ENCODE assay signal across 9 mouse cellular contexts in genomic region chr4:148463208-148463960, GRCm38 (mm10). TPM values are rescaled to one million over a fixed set of nuclear protein-coding genes. Genes with fewer than 3 reads are reported as not detected.
DNase-seq lines count a peak whose midpoint lies in the region; ATAC-seq and TF ChIP-seq lines count a peak whose summit lies in the region.
"Had no signal": no experiment of that assay in that cellular context is flagged by ENCODE, and none has a peak within 500 bp of the region (broad histone marks: within the 10 kb centered on the region; RNA-seq: fewer than 3 reads in every experiment).

No protein-coding gene starts in this region.

- in situ Hi-C loops in CH12.LX (cut with MboI; ENCODE audit: low pct_ligation_motif_present, low pct_unique_long_range_greater_than_20kb, low sequenced_read_pairs) = no loop called here

- H3K27ac ChIP-seq in hindbrain, embryonic 12.5 days = no peak overlapping the region
- no peak overlapping the region for H3K27ac ChIP-seq in hindbrain, embryonic 13.5 days
- no peak overlapping the region for H3K27ac ChIP-seq in CH12.LX (ENCODE audit: insufficient read depth, low read depth)
- H3K27ac ChIP-seq in liver, embryonic 14.5 days = no peak overlapping the region
- H3K27ac ChIP-seq in stomach, postnatal 0 days (replicated peaks) = no peak overlapping the region

- H3K9ac ChIP-seq in hindbrain, embryonic 12.5 days = no peak overlapping the region
- no peak overlapping the region for H3K9ac ChIP-seq in hindbrain, embryonic 13.5 days
- H3K9ac ChIP-seq in CH12.LX (ENCODE audit: insufficient read depth, low read depth) = no peak overlapping the region
- H3K9ac ChIP-seq in liver, embryonic 14.5 days (replicated peaks) = no peak overlapping the region
- H3K9ac ChIP-seq in stomach, postnatal 0 days (ENCODE audit: low read length) = no peak overlapping the region

- 77% methylated on average over 14 of the region's 14 CpGs for WGBS in hindbrain, embryonic 12.5 days
- WGBS in hindbrain, embryonic 13.5 days = 72% methylated on average over 14 of the region's 14 CpGs
- 78% methylated on average over 14 of the region's 14 CpGs for WGBS in liver, embryonic 14.5 days (ENCODE audit: insufficient replicate concordance)
- WGBS in stomach, postnatal 0 days = 68% methylated on average over 14 of the region's 14 CpGs

- no peaks in the 10 kb centered on the region for H3K27me3 ChIP-seq in hindbrain, embryonic 12.5 days
- H3K27me3 ChIP-seq in hindbrain, embryonic 13.5 days = no peaks in the 10 kb centered on the region
- no peaks in the 10 kb centered on the region for H3K27me3 ChIP-seq in CH12.LX (replicated peaks)
- no peaks in the 10 kb centered on the region for H3K27me3 ChIP-seq in liver, embryonic 14.5 days (ENCODE audit: control insufficient read depth, insufficient read depth, low read length)
- H3K27me3 ChIP-seq in stomach, postnatal 0 days (ENCODE audit: control insufficient read depth, insufficient read depth, low read length) = no peaks in the 10 kb centered on the region

- dilution Hi-C loops in CH12.LX (cut with MboI; ENCODE audit: extremely low pct_ligation_motif_present, extremely low pct_unique_long_range_greater_than_20kb, low sequenced_read_pairs) = no loop called here

- DNase-seq in CH12.LX (ENCODE audit: extremely low read depth) = peak; percentile 31
- peak; percentile 64 for DNase-seq in brain, embryonic 14.5 days (ENCODE audit: low read depth)
- DNase-seq in heart, postnatal 4 days = peak; percentile 43
- no peak for DNase-seq in liver, embryonic 14.5 days (ENCODE audit: low read depth in 3 of 3, low spot score in 3 of 3)
- DNase-seq in stomach, postnatal 0 days (ENCODE audit: low spot score) = no peak
- no peak for DNase-seq in natural killer cell, adult 2 months (ENCODE audit: low spot score in 2 of 2)

- H3K36me3 ChIP-seq in hindbrain, embryonic 12.5 days = peaks cover 97% of the 10 kb centered on the region
- peaks cover 99% of the 10 kb centered on the region for H3K36me3 ChIP-seq in hindbrain, embryonic 13.5 days
- H3K36me3 ChIP-seq in CH12.LX (replicated peaks in 1 of 2; ENCODE audit: control insufficient read depth in 1 of 2, insufficient read depth in 1 of 2, low read length in 1 of 2) = peaks cover 79 to 91% of the 10 kb centered on the region in 2 experiments
- H3K36me3 ChIP-seq in liver, embryonic 14.5 days (replicated peaks; ENCODE audit: control insufficient read depth, insufficient read depth, low read depth) = peaks cover 42% of the 10 kb centered on the region
- H3K36me3 ChIP-seq in stomach, postnatal 0 days (ENCODE audit: control insufficient read depth, insufficient read depth, low read length) = peaks cover 42% of the 10 kb centered on the region

- no peak for TF ChIP-seq EP300 in CH12.LX (IDR thresholded peaks at IDR 0.05; ENCODE audit: low read length)
- TF ChIP-seq EP300 in liver, embryonic 14.5 days (IDR thresholded peaks at IDR 0.05; ENCODE audit: low read depth) = no peak
- no peak for TF ChIP-seq EP300 in stomach, postnatal 0 days (optimal IDR thresholded peaks at IDR 0.05)

- no peak overlapping the region for H3K4me3 ChIP-seq in hindbrain, embryonic 12.5 days
- H3K4me3 ChIP-seq in hindbrain, embryonic 13.5 days = no peak overlapping the region
- no peak overlapping the region for H3K4me3 ChIP-seq in CH12.LX (replicated peaks in 1 of 3; ENCODE audit: low read depth in 2 of 3, low read length in 2 of 3, poor library complexity in 1 of 3)
- H3K4me3 ChIP-seq in liver, embryonic 14.5 days (ENCODE audit: insufficient read depth in 1 of 2, low read depth in 2 of 2, low read length in 2 of 2) = no peak overlapping the region
- H3K4me3 ChIP-seq in stomach, postnatal 0 days (ENCODE audit: low read depth, low read length) = no peak overlapping the region

- peaks cover 4% of the 10 kb centered on the region; the same call in 1 of the 2 replicates for H3K4me1 ChIP-seq in hindbrain, embryonic 12.5 days
- peaks cover 8% of the 10 kb centered on the region; the same call in 1 of the 2 replicates for H3K4me1 ChIP-seq in hindbrain, embryonic 13.5 days (replicated peaks)
- H3K4me1 ChIP-seq in CH12.LX (ENCODE audit: control insufficient read depth in 1 of 2, insufficient read depth in 2 of 2) = no peaks in the 10 kb centered on the region
- H3K4me1 ChIP-seq in liver, embryonic 14.5 days (replicated peaks; ENCODE audit: control insufficient read depth in 2 of 2, insufficient read depth in 2 of 2, low read length in 1 of 2) = no peaks in the 10 kb centered on the region
- H3K4me1 ChIP-seq in stomach, postnatal 0 days (replicated peaks; ENCODE audit: control insufficient read depth, insufficient read depth) = no peaks in the 10 kb centered on the region

- TF ChIP-seq RAD21 in CH12.LX (IDR thresholded peaks at IDR 0.05; ENCODE audit: low read depth, low read length) = peak; percentile 36

- ATAC-seq in hindbrain, embryonic 12.5 days (ENCODE audit: low FRiP score) = peak; percentile 44; the same call in 1 of the 2 replicates
- ATAC-seq in hindbrain, embryonic 13.5 days (ENCODE audit: low FRiP score) = no peak
- ATAC-seq in liver, embryonic 14.5 days (ENCODE audit: insufficient read depth) = 0 out of 2 replicates have a peak, but pooled peaks have one; percentile 9
- ATAC-seq in stomach, postnatal 0 days (ENCODE audit: low FRiP score, low TSS enrichment) = no peak

- H3K4me2 ChIP-seq in hindbrain, embryonic 12.5 days (replicated peaks) = no peak overlapping the region
- no peak overlapping the region for H3K4me2 ChIP-seq in hindbrain, embryonic 13.5 days
- no peak overlapping the region for H3K4me2 ChIP-seq in CH12.LX (ENCODE audit: insufficient read depth, low read depth, poor library complexity, severe bottlenecking)
- H3K4me2 ChIP-seq in liver, embryonic 14.5 days (ENCODE audit: low read depth) = no peak overlapping the region
- no peak overlapping the region for H3K4me2 ChIP-seq in stomach, postnatal 0 days (replicated peaks; ENCODE audit: low read depth)

- no peak for TF ChIP-seq POLR2A in CH12.LX (IDR thresholded peaks at IDR 0.05; ENCODE audit: low read depth, low read length)
- TF ChIP-seq POLR2A in brain, embryonic 14.5 days (IDR thresholded peaks at IDR 0.05; ENCODE audit: borderline replicate concordance, extremely low read depth, insufficient read depth, insufficient read length, poor library complexity, severe bottlenecking) = no peak

- TF ChIP-seq CTCF in CH12.LX (conservative IDR thresholded peaks at IDR 0.05 in 1 of 2, IDR thresholded peaks at IDR 0.05 in 1 of 2; ENCODE audit: low read depth in 2 of 2, low read length in 2 of 2) = peak in 1 of 2 experiments; percentile 53; a peak in 3 of 4 replicates
- peak; percentile 43; the same call in 1 of the 2 replicates for TF ChIP-seq CTCF in brain, embryonic 14.5 days (IDR thresholded peaks at IDR 0.05; ENCODE audit: borderline replicate concordance, extremely low read depth, insufficient read depth, insufficient read length)
- peak; percentile 58 for TF ChIP-seq CTCF in liver, embryonic 14.5 days (IDR thresholded peaks at IDR 0.05; ENCODE audit: low read depth)
- TF ChIP-seq CTCF in stomach, postnatal 0 days (IDR thresholded peaks at IDR 0.05; ENCODE audit: low read depth) = peak; percentile 67

- H3K9me3 ChIP-seq in hindbrain, embryonic 12.5 days (replicated peaks) = no peaks in the 10 kb centered on the region
- no peaks in the 10 kb centered on the region for H3K9me3 ChIP-seq in hindbrain, embryonic 13.5 days
- H3K9me3 ChIP-seq in CH12.LX (replicated peaks; ENCODE audit: low read length) = no peaks in the 10 kb centered on the region
- H3K9me3 ChIP-seq in liver, embryonic 14.5 days (ENCODE audit: control insufficient read depth, low read length) = no peaks in the 10 kb centered on the region
- no peaks in the 10 kb centered on the region for H3K9me3 ChIP-seq in stomach, postnatal 0 days (ENCODE audit: control insufficient read depth, low read length)

- no peaks in the 10 kb centered on the region for H3K79me2 ChIP-seq in CH12.LX (replicated peaks; ENCODE audit: control insufficient read depth, extremely low read depth, insufficient read depth, poor library complexity, severe bottlenecking)

TF ChIP-seq in CH12.LX, 34 proteins besides CTCF, POLR2A, EP300 and RAD21 (continues in another document):
- peak; percentile 26 for TF ChIP-seq SMC3 (IDR thresholded peaks at IDR 0.05; ENCODE audit: low read depth, low read length)
- TF ChIP-seq NELFE (IDR thresholded peaks at IDR 0.05; ENCODE audit: low read depth, low read length) = no peak

RNA-seq across cellular contexts. Expression of gene Mtor, which starts 15.0 kb away (rescaled TPM):
- polyA plus RNA-seq in hindbrain, embryonic 12.5 days (2016; fragmentation: Nextera tagmentation; extraction: Ambion mirVana) = 30.2 and 31.9 TPM in 2 replicates
- polyA plus RNA-seq in hindbrain, embryonic 13.5 days (2015; fragmentation: Nextera tagmentation; extraction: Ambion mirVana) = 23.0 and 23.7 TPM in 2 replicates
- 24.3 and 25.5 TPM in 2 replicates for total RNA-seq in CH12.LX (2012; rRNA removed)
- 10.5 TPM in 2 replicates for total RNA-seq in CH12.LX (2014; rRNA removed)
- 23.8 and 28.6 TPM in 2 replicates for polyA plus RNA-seq in CH12.LX (2012; ENCODE audit: insufficient read length, low read depth)
- 27.0 and 41.1 TPM in 2 replicates for polyA plus RNA-seq in brain, embryonic 14.5 days (2012; rRNA removed)
- total RNA-seq in heart, postnatal 4 days (2021) = 10 to 100 TPM; 58.2 to 62.7 TPM
- polyA plus RNA-seq in liver, embryonic 14.5 days (2012; rRNA removed) = 6.0 and 6.1 TPM in 2 replicates
- polyA plus RNA-seq in liver, embryonic 14.5 days (2014; fragmentation: Nextera tagmentation; extraction: Ambion mirVana) = 9.4 and 11.2 TPM in 2 replicates
- polyA plus RNA-seq in stomach, postnatal 0 days (2015; fragmentation: Nextera tagmentation; extraction: Ambion mirVana) = 14.7 and 15.4 TPM in 2 replicates

RNA-seq across cellular contexts. Expression of gene Ubiad1, which starts 18.8 kb away (rescaled TPM):
- polyA plus RNA-seq in hindbrain, embryonic 12.5 days (2016; fragmentation: Nextera tagmentation; extraction: Ambion mirVana) = 20.4 and 22.2 TPM in 2 replicates
- 17.7 and 19.1 TPM in 2 replicates for polyA plus RNA-seq in hindbrain, embryonic 13.5 days (2015; fragmentation: Nextera tagmentation; extraction: Ambion mirVana)
- total RNA-seq in CH12.LX (2012; rRNA removed) = 20.9 and 24.6 TPM in 2 replicates
- total RNA-seq in CH12.LX (2014; rRNA removed) = 20.0 and 21.9 TPM in 2 replicates
- polyA plus RNA-seq in CH12.LX (2012; ENCODE audit: insufficient read length, low read depth) = 16.9 and 20.5 TPM in 2 replicates
- polyA plus RNA-seq in brain, embryonic 14.5 days (2012; rRNA removed) = 15.8 and 16.7 TPM in 2 replicates
- 10 to 100 TPM; 19.5 to 21.5 TPM for total RNA-seq in heart, postnatal 4 days (2021)
- polyA plus RNA-seq in liver, embryonic 14.5 days (2012; rRNA removed) = 6.0 and 6.4 TPM in 2 replicates
- 7.3 and 7.9 TPM in 2 replicates for polyA plus RNA-seq in liver, embryonic 14.5 days (2014; fragmentation: Nextera tagmentation; extraction: Ambion mirVana)
- polyA plus RNA-seq in stomach, postnatal 0 days (2015; fragmentation: Nextera tagmentation; extraction: Ambion mirVana) = 9.5 and 10.3 TPM in 2 replicates

RNA-seq across cellular contexts. Expression of gene Angptl7, which starts 36.9 kb away (rescaled TPM):
- polyA plus RNA-seq in hindbrain, embryonic 12.5 days (2016; fragmentation: Nextera tagmentation; extraction: Ambion mirVana) = 0.35 and 0.38 TPM in 2 replicates
- 0.30 and 0.54 TPM in 2 replicates for polyA plus RNA-seq in hindbrain, embryonic 13.5 days (2015; fragmentation: Nextera tagmentation; extraction: Ambion mirVana)
- total RNA-seq in CH12.LX (2012; rRNA removed) (not detected in 2 replicates), CH12.LX (2014; rRNA removed) (not detected in 2 replicates)
- 0.14 TPM in 1 of 2 replicates, not detected in the other for polyA plus RNA-seq in CH12.LX (2012; ENCODE audit: insufficient read length, low read depth)
- polyA plus RNA-seq in brain, embryonic 14.5 days (2012; rRNA removed) = 0.05 and 0.08 TPM in 2 replicates
- 1 to 10 TPM; 3.9 to 5.6 TPM for total RNA-seq in heart, postnatal 4 days (2021)
- 0.21 and 0.33 TPM in 2 replicates for polyA plus RNA-seq in liver, embryonic 14.5 days (2012; rRNA removed)
- polyA plus RNA-seq in liver, embryonic 14.5 days (2014; fragmentation: Nextera tagmentation; extraction: Ambion mirVana) = 0.23 and 0.29 TPM in 2 replicates
- 1.2 and 1.3 TPM in 2 replicates for polyA plus RNA-seq in stomach, postnatal 0 days (2015; fragmentation: Nextera tagmentation; extraction: Ambion mirVana)
- polyA plus RNA-seq: small intestine, adult 2 months had no signal

Comparison
In these comparisons a context has a peak if more than half of its experiments do, and no peak if none do; other contexts are left out.
1. ATAC-seq: peak in hindbrain, embryonic 12.5 days (single experiment) and liver, embryonic 14.5 days (single experiment); none in hindbrain, embryonic 13.5 days (single experiment) and stomach, postnatal 0 days (single experiment).
2. DNase-seq: peak in CH12.LX (single experiment), brain, embryonic 14.5 days (single experiment) and heart, postnatal 4 days (single experiment); none in liver, embryonic 14.5 days (0 of 3), stomach, postnatal 0 days (single experiment) and natural killer cell, adult 2 months (0 of 2).